Mouse (Mus musculus): Measurements from ENCODE around the gene Gsg1.

Gsg1 gene

GRCm38 (mm10) chr6:135254153-135254552, at the start of gene Gsg1:
Gene Gsg1, minus strand, starts transcription at chr6:135254351.
- no peak for DNase-seq (ENCODE audit: low read depth, low spot score)

- no peak for DNase-seq (ENCODE audit: low read depth, low spot score)
Measured at GRCm38 (mm10) chr6:135302421-135303125, 48.4 kb upstream of the Gsg1 start.

- DNase-seq (ENCODE audit: low read depth, low spot score): no peak
Measured at GRCm38 (mm10) chr6:135300469-135300868, 46.3 kb upstream of the Gsg1 start.

GRCm38 (mm10) chr6:135299024-135299550, 44.9 kb upstream of the Gsg1 start:
- no peak for DNase-seq (ENCODE audit: low read depth, low spot score)

GRCm38 (mm10) chr6:135297570-135297969, 43.4 kb upstream of the Gsg1 start:
- DNase-seq (ENCODE audit: low read depth, low spot score): no peak

GRCm38 (mm10) chr6:135296267-135296666, 42.1 kb upstream of the Gsg1 start:
- no peak for DNase-seq (ENCODE audit: low read depth, low spot score)

GRCm38 (mm10) chr6:135295082-135295861, 41.1 kb upstream of the Gsg1 start:
- no peak for DNase-seq (ENCODE audit: low read depth, low spot score)

GRCm38 (mm10) chr6:135294150-135294549, 40.0 kb upstream of the Gsg1 start:
- no peak for DNase-seq (ENCODE audit: low read depth, low spot score)

- no peak for DNase-seq (ENCODE audit: low read depth, low spot score)
Measured at GRCm38 (mm10) chr6:135292391-135292790, 38.2 kb upstream of the Gsg1 start.

GRCm38 (mm10) chr6:135279856-135280255, 25.7 kb upstream of the Gsg1 start:
- no peak for DNase-seq (ENCODE audit: low read depth, low spot score)

GRCm38 (mm10) chr6:135279286-135279685, 25.1 kb upstream of the Gsg1 start:
- no peak for DNase-seq (ENCODE audit: low read depth, low spot score)

- DNase-seq (ENCODE audit: low read depth, low spot score): no peak
Measured at GRCm38 (mm10) chr6:135278302-135278701, 24.2 kb upstream of the Gsg1 start.

- no peak for DNase-seq (ENCODE audit: low read depth, low spot score)
Measured at GRCm38 (mm10) chr6:135276474-135277295, 22.5 kb upstream of the Gsg1 start.

GRCm38 (mm10) chr6:135275231-135275630, 21.1 kb upstream of the Gsg1 start:
- no peak for DNase-seq (ENCODE audit: low read depth, low spot score)

- no peak for DNase-seq (ENCODE audit: low read depth, low spot score)
Measured at GRCm38 (mm10) chr6:135273066-135273465, 18.9 kb upstream of the Gsg1 start.

- DNase-seq (ENCODE audit: low read depth, low spot score): no peak
Measured at GRCm38 (mm10) chr6:135271761-135272160, 17.6 kb upstream of the Gsg1 start.

- DNase-seq (ENCODE audit: low read depth, low spot score): no peak
Measured at GRCm38 (mm10) chr6:135269626-135270025, 15.5 kb upstream of the Gsg1 start.

GRCm38 (mm10) chr6:135268392-135268791, 14.2 kb upstream of the Gsg1 start:
- no peak for DNase-seq (ENCODE audit: low read depth, low spot score)

GRCm38 (mm10) chr6:135267221-135267620, 13.1 kb upstream of the Gsg1 start:
- DNase-seq (ENCODE audit: low read depth, low spot score): no peak

GRCm38 (mm10) chr6:135266056-135266455, 11.9 kb upstream of the Gsg1 start:
- no peak for DNase-seq (ENCODE audit: low read depth, low spot score)

GRCm38 (mm10) chr6:135264136-135264535, 10.0 kb upstream of the Gsg1 start:
- DNase-seq (ENCODE audit: low read depth, low spot score): no peak

GRCm38 (mm10) chr6:135262565-135262964, 8.4 kb upstream of the Gsg1 start:
- DNase-seq (ENCODE audit: low read depth, low spot score): no peak

All from A20 (cell line).